ENCODE assay signal across 10 mouse cellular contexts in genomic region chr3:87515567-87516081, GRCm38 (mm10). TPM values are rescaled to one million over a fixed set of nuclear protein-coding genes. Genes with fewer than 3 reads are reported as not detected.
DNase-seq lines count a peak whose midpoint lies in the region; ATAC-seq and TF ChIP-seq lines count a peak whose summit lies in the region.
"Had no signal": no experiment of that assay in that cellular context is flagged by ENCODE, and none has a peak within 500 bp of the region (broad histone marks: within the 10 kb centered on the region; RNA-seq: fewer than 3 reads in every experiment).

No protein-coding gene starts in this region.

- H3K36me3 ChIP-seq in liver, postnatal 0 days (replicated peaks; ENCODE audit: insufficient read depth, low read length): no peaks in the 10 kb centered on the region
- H3K36me3 ChIP-seq in forebrain, postnatal 0 days (ENCODE audit: insufficient read depth): no peaks in the 10 kb centered on the region

- H3K27ac ChIP-seq in liver, postnatal 0 days (ENCODE audit: low read depth): no peak overlapping the region
- H3K27ac ChIP-seq in forebrain, postnatal 0 days (ENCODE audit: low read depth, low read length): no peak overlapping the region

- no peak for TF ChIP-seq EP300 in liver, postnatal 0 days (IDR thresholded peaks at IDR 0.05; ENCODE audit: low read depth)

- H3K9me3 ChIP-seq in liver, postnatal 0 days (ENCODE audit: low read length): no peaks in the 10 kb centered on the region
- no peaks in the 10 kb centered on the region for H3K9me3 ChIP-seq in forebrain, postnatal 0 days (ENCODE audit: low read length)

- H3K9ac ChIP-seq in liver, postnatal 0 days (replicated peaks): no peak overlapping the region
- no peak overlapping the region for H3K9ac ChIP-seq in forebrain, postnatal 0 days

- no peaks in the 10 kb centered on the region for H3K27me3 ChIP-seq in liver, postnatal 0 days (ENCODE audit: insufficient read depth, low read length)
- no peaks in the 10 kb centered on the region for H3K27me3 ChIP-seq in forebrain, postnatal 0 days (ENCODE audit: insufficient read depth, low read length)

- H3K4me2 ChIP-seq in liver, postnatal 0 days (ENCODE audit: low read depth, low read length): peak overlapping the region; percentile 18; the same call in 1 of the 2 replicates
- H3K4me2 ChIP-seq in forebrain, postnatal 0 days (ENCODE audit: low read depth): no peak overlapping the region

- no peak overlapping the region for H3K4me3 ChIP-seq in liver, postnatal 0 days (ENCODE audit: low read depth, low read length)
- no peak overlapping the region for H3K4me3 ChIP-seq in forebrain, postnatal 0 days (ENCODE audit: low read depth, low read length)

- intact Hi-C loops in heart, postnatal 36 days (cut with DNase I): no loop called here
- intact Hi-C loops in left cerebral cortex, postnatal 25 days (cut with DNase I): no loop called here

- peak; percentile 73 for ATAC-seq in liver, postnatal 0 days
- no peak for ATAC-seq in cerebellum, adult (ENCODE audit: insufficient number of reproducible peaks, low FRiP score, low TSS enrichment)
- no peak for ATAC-seq in forebrain, postnatal 0 days

- no peak for TF ChIP-seq CTCF in liver, postnatal 0 days (IDR thresholded peaks at IDR 0.05; ENCODE audit: low read depth)
- no peak for TF ChIP-seq CTCF in forebrain, postnatal 0 days (IDR thresholded peaks at IDR 0.05; ENCODE audit: low read depth)

- 26% methylated on average over 13 of the region's 13 CpGs for WGBS in liver, postnatal 0 days (ENCODE audit: insufficient replicate concordance)
- WGBS in forebrain, postnatal 0 days: 57% methylated on average over 13 of the region's 13 CpGs

- peaks cover 11% of the 10 kb centered on the region; the same call in 1 of the 2 replicates for H3K4me1 ChIP-seq in liver, postnatal 0 days (ENCODE audit: insufficient read depth)
- no peaks in the 10 kb centered on the region for H3K4me1 ChIP-seq in forebrain, postnatal 0 days (ENCODE audit: insufficient read depth)

- peak; percentile 44 for DNase-seq in urinary bladder, postnatal 14 days (ENCODE audit: low spot score)
- no peak for DNase-seq in urinary bladder, adult 2 months (ENCODE audit: low spot score)
- peak; percentile 38 to 48 for DNase-seq in heart, postnatal 36 days
- DNase-seq in liver, postnatal 0 days: no peak
- no peak for DNase-seq in frontal cortex, postnatal 10 days (ENCODE audit: low spot score in 2 of 2)
- no peak for DNase-seq in left cerebral cortex, postnatal 25 days (ENCODE audit: low spot score in 2 of 2)
- no peak for DNase-seq in forebrain, postnatal 0 days
- DNase-seq: midbrain, embryonic 14.5 days; thymus, postnatal 36 days had no signal

RNA-seq across cellular contexts. Expression of gene Etv3, which starts 9.6 kb away (rescaled TPM):
- 17.2 and 18.1 TPM in 2 replicates for polyA plus RNA-seq in urinary bladder, adult 2 months (2012; rRNA removed)
- total RNA-seq in heart, postnatal 36 days (2021): 10 to 100 TPM; 19.2 to 20.0 TPM
- polyA plus RNA-seq in liver, postnatal 0 days (2015; fragmentation: Nextera tagmentation; extraction: Ambion mirVana): 3.6 and 3.9 TPM in 2 replicates
- total RNA-seq in left cerebral cortex, postnatal 25 days (2021): 10 to 100 TPM; 20.5 to 22.5 TPM
- 9.8 and 13.8 TPM in 2 replicates for total RNA-seq in forebrain, postnatal 0 days (2014; rRNA removed)
- 5.0 and 6.0 TPM in 2 replicates for polyA plus RNA-seq in forebrain, postnatal 0 days (2015; fragmentation: Nextera tagmentation; extraction: Ambion mirVana)

Comparison
In these comparisons a context has a peak if more than half of its experiments do, and no peak if none do; other contexts are left out.
1. DNase-seq: peak in urinary bladder, postnatal 14 days (single experiment) and heart, postnatal 36 days (2 of 2); none in urinary bladder, adult 2 months (single experiment), liver, postnatal 0 days (single experiment), frontal cortex, postnatal 10 days (0 of 2), left cerebral cortex, postnatal 25 days (0 of 2) and forebrain, postnatal 0 days (single experiment).